Mouse (Mus musculus) left cerebral cortex, postnatal 14 days (tissue): Measurements from ENCODE around the gene Hist1h3c. TPM values are rescaled to one million over a fixed set of nuclear protein-coding genes. Genes with fewer than 3 reads are reported as not detected.
"Not testable (repeated sequence)": the region's sequence is repeated elsewhere in the genome, so short reads cannot be mapped to it uniquely, and the experiment has no call there.

Experiments
- DNase-seq, 2 experiments: peaks; one replicate each; pipeline ENCODE4 v3.0.0; 2021 to 2022; ENCODE audit warnings: low spot score in 2 of 2, mixed read lengths in 1 of 2
- intact Hi-C: fragments of 180-260 bp; cut with DNase I; formaldehyde crosslinking; loops from one replicate; pipeline ENCODE4 v1.15.1; 2025
- long read RNA-seq, 2 experiments: library from polyadenylated mRNA; stranded (forward); transcript quantifications; one replicate each; pipeline ENCODE4 v2.0.0; 2021
- total RNA-seq, 2 experiments: library from RNA; stranded (reverse); gene quantifications; 2 replicates each; pipeline ENCODE4 v1.2.3; 2021

Gene Hist1h3c
- 1 to 10 TPM; 6.8 to 7.2 TPM for total RNA-seq
- long read RNA-seq, experiment 1, result 0 reads
- long read RNA-seq, experiment 2, result 0 reads

DNA sequence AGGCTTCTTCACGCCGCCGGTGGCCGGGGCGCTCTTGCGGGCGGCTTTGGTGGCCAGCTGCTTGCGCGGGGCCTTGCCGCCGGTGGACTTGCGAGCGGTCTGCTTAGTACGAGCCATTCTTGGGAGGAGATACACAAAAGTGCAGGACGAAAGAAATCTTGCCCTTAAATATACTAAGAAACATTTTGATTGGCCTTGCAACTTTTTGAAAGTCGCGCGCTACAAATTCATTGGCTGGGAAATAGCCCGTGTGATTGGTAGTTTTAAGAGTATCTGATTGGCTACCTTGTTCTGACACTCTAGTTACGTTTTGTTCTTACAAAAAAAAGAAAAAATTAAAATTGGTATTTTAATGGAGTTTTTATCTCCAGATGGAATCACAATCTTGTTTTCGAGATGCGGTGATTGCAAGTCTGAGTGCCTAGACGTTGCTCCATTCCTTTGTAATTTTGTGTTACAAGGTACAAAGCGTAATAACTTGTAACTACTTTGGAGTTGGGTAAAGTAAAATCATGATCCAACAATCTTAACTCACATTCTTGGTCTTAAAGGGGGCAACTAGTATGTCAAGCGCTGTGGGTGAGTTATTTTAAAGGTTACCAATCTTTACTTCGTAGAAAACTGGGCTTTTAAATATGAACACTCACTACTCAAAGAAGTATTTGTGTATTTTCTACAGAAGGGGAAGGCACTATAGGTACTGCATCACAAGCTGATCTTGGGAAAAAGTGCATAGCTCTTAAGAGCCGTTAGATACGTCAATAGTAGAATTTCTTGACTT lies at the start of gene Hist1h3c:
Hist1h3c (minus strand) TSS at position 222 of the 781 bp plus-strand sequence.
- intact Hi-C loops, result loop anchor here (10.0 kb wide), 2 partner anchors 321 to 1701 kb away; partner anchors contain the start of genes Abt1, Hist1h2ag, Hist1h2bj and Hist1h4i
- peak; percentile 92 to 93 for DNase-seq

DNA sequence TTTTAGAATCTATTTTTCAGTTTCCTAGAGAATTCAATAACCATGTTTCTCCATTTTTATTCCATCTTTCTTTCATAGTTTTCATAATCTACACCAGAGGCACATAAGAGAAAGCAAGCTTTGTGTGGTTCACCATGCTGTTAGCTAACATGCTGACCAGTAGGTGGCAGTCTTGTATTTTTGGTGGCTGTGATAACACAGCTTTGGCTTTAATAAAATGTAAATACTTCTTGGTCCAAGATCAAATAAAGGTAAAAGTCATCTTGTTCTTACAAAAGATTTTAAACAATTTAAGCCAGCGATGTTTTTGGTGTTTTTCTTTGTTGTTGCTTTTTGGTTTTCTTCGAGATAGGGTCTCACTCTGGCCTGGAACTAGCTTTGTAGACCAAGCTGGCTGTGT lies 47.1 kb upstream of the Hist1h3c start:
- peak; percentile 69 to 77 for DNase-seq
- intact Hi-C loops, result loop anchor here (5.0 kb wide), 2 partner anchors 95 to 895 kb away; no protein-coding TSS in a partner anchor

DNA sequence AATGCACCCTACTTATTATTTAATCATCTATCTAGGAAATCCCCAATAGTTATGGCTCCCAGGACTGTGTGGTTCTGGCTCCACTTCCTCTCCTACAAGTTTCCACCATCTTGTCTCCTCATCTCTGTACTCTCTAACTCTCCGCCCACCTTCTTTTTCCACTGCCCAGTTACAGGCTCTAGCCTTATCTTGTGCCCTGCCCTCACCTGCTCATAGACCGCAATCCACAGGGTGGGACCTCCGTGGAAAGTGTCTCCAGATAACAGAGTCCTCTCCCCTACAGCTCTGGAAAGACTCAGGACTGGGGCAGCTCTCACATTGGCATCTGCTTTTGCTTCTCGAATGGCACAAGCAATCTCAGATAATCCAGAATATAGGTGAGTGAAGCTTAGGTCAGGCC lies 33.6 kb upstream of the Hist1h3c start:
- DNase-seq, result no peak
- intact Hi-C loops, result no loop called here

DNA sequence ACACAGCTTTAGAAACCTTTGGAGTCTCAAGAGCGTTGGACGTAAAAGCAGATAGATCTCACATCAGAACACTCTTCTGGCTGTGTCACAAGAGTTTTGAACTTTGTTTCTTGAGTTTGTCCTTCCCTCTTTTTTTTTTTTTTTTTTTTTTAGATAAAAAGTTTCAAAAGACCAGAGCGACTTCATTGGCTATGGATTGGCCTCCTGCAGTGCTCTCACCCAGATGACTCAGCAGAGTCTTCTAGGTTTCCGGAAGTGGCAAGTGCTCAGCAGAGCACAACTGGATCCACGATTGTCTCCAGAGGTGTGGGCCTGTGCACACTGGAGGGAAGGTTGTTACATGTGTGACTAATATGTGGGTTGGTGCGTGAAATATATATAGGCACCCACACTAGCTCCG lies 32.9 kb upstream of the Hist1h3c start:
- no peak for DNase-seq
- intact Hi-C loops, result no loop called here

DNA sequence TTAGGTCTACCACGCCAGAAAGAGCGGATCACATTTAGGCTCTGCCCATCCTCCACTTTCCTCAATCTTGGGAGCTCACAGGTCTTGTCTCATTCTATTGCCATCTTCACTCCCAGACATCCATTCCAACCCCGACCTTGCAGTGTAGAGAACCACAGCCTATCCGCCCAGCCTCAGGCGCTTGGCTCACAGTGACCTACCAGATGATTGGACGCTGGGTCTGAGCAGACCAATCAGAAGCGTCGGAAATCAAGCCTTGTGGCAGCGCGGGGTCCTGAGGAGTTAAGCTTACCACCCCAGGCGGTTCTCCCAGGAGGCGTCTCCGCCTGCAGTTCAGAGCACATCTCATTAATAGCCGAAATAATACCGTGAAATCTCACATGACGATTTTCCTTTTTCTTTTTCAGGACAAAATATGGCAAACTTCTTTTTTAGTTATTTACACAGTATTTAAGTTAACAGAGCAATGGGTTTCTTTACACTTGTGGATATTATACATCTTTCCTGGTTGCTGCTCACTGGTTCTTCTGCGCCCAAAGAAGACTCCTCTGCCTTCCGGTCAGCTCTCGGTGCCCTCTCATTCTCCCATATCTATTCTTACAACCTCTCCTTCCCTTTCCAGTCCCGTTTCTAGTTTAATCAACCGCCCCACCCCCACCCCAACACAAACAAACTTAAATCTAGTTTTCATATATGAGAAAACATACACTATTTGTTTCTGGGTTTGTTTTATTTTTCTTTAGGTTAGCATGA lies 27.3 kb upstream of the Hist1h3c start:
- intact Hi-C loops, result no loop called here
- DNase-seq, result peak in 1 of 2 experiments; percentile 59

DNA sequence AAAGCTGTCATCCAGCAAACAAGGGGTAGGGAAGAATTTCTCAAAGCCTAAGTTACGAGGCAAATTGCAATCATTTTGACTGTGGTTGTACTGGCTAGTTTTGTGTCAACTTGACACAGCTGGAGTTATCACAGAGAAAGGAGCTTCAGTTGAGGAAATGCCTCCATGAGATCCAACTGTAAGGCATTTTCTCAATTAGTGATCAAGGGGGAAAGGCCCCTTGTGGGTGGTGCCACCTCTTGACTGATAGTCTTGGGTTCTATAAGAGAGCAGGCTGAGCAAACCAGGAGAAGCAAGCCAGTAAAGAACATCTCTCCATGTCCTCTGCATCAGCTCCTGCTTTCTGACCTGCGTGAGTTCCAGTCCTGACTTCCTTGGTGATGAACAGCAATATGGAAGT lies 24.2 kb upstream of the Hist1h3c start, which contains the start of gene Trim38:
Trim38 (plus strand) TSS at position 301 of the 400 bp plus-strand sequence.
- intact Hi-C loops, DNase-seq: not testable (repeated sequence)

DNA sequence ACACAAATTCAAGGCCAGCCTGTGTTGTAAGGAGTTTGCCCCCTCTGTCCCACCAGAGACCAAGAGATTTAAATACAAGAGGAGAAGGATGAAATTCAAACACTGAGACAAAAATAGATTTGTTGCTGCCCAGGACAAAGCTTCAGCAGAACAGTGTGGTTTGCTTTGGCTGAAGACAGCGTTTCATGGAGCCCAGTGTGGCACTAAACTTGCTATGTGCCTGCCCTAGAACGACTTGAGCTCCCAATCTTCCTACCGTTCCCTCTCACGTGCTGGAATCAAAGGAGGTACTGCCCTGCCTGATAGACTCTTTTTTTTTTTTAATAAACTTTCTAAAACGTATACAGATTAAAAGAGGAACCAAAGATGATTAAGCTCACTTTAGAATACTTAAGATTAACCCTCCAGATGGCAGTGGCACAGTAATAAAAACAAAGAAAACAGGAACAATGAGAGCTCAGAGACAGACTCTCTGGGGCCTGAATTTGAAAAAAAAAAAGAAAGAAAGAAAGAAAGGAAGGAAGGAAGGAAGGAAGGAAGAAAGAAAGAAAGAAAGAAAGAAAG lies 23.5 kb upstream of the Hist1h3c start:
- intact Hi-C loops, result no loop called here
- DNase-seq, result no peak

DNA sequence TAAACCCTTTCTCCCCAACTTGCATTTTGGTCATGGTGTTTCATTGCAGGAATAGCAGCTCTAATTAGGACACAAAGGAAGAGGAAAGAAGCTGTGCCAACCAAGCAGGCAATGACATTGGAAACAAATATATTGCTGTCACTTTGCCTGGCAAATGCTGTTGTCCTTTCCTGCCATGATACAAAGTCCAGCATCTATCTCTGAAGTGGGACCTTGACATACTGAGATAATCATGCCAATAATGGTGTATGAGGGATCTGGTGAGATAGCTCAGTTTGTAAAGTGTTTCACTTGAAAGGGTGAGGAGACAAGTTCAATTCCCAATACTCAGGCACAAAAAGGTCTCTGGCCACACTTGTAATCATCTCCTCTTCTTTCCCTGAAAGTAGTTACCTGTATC lies 21.4 kb upstream of the Hist1h3c start:
- intact Hi-C loops, result no loop called here

DNA sequence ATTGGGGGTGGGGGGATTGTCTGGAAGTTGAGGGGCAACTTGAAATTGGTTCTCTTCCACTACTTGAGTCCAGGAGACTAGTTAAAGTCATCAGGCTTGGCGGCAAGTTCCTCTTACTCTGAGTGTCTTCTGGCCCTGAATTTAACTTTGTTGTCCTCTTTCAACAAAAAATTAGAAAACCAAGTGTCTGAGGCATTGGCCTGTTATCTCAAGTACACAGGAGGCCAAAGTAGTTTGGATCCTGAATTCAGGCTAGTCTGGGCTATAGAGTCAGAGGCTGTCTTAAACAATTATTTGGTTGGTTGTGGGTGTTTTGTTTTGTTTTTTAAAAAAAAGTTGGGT lies 19.7 kb upstream of the Hist1h3c start:
- no peak for DNase-seq
- intact Hi-C loops, result no loop called here

More for the DNA sequence above, 21.4 kb upstream of the Hist1h3c start:
- no peak for DNase-seq

DNA sequence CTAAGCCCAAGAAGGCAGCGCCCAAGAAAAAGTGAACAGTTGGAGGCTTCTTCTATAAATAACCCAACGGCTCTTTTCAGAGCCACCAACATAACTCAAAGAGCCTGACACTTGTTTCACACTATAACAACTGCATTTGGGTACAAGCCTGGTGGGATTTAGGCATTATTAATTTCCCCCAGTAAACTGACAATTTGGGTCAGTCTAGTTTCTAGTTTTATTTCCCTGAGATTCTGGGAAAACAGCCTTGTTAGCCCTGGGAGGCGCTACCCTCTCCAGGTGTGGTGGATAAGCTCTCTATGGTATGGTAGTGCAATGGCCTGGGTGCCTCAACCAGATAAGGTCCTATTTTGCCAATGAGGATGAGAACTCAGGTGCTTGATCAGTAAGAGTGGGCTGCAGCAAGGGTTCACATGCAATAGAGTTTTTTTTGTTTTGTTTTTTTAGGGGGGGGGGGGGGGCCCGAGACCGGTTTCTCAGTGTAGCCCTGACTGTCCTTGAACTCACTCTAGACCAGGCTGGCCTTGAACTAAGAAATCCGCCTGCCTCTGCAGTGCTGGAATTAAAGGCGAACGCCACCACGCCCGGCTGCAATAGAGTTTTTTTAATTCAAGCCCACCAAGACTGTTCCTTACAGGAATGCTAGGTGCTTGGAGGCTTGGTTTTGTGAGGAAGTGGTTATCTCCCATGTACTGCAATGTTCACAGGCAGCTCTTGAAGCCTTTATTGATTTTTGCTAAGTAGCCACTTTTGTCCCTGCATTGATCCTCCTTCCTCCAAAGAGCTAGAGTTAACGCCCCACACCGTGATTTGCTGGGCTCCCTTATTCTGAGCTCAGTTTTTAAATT lies 19.1 kb upstream of the Hist1h3c start:
- intact Hi-C loops, result no loop called here
- DNase-seq, result no peak

DNA sequence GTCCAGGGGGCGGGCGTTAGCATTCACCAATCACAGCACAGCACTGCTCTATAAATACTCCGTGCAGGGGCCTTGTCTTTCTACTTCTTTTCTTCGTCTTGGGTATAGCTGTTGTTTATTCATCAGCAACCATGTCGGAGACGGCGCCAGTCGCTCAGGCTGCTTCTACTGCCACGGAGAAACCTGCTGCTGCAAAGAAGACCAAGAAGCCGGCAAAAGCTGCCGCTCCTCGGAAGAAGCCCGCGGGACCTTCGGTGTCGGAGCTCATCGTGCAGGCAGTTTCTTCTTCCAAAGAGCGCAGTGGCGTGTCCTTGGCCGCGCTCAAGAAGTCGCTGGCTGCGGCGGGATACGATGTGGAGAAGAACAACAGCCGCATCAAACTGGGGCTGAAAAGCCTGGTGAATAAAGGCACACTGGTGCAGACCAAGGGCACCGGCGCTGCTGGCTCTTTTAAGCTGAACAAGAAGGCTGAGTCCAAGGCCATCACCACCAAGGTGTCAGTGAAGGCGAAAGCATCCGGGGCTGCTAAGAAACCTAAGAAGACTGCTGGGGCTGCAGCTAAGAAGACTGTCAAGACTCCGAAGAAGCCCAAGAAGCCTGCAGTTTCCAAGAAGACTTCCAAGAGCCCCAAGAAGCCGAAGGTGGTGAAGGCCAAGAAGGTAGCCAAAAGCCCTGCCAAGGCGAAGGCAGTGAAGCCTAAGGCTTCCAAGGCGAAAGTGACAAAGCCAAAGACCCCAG lies 18.4 kb upstream of the Hist1h3c start, which contains the start of gene Hist1h1a:
Hist1h1a (plus strand) TSS at position 81 of the 738 bp plus-strand sequence.
- DNase-seq, result peak; percentile 85 to 88
- intact Hi-C loops, result no loop called here

DNA sequence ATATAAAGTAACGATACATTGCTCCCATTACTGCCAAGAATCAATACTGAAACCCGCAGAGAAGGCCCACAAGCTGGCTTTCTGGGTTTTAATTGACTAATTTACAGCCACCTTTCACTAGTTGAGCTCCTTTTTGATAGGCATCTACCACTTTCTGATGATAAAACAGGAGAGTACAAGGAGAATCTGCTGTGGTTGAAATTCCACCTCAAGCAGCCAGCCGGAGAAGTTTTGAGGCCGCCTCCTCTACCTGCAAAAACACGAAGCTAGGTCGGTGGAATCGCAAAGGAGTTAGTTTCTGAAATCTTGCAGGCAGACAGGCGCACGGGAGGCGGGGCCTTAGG lies 17.8 kb upstream of the Hist1h3c start:
- intact Hi-C loops, result no loop called here
- no peak for DNase-seq

DNA sequence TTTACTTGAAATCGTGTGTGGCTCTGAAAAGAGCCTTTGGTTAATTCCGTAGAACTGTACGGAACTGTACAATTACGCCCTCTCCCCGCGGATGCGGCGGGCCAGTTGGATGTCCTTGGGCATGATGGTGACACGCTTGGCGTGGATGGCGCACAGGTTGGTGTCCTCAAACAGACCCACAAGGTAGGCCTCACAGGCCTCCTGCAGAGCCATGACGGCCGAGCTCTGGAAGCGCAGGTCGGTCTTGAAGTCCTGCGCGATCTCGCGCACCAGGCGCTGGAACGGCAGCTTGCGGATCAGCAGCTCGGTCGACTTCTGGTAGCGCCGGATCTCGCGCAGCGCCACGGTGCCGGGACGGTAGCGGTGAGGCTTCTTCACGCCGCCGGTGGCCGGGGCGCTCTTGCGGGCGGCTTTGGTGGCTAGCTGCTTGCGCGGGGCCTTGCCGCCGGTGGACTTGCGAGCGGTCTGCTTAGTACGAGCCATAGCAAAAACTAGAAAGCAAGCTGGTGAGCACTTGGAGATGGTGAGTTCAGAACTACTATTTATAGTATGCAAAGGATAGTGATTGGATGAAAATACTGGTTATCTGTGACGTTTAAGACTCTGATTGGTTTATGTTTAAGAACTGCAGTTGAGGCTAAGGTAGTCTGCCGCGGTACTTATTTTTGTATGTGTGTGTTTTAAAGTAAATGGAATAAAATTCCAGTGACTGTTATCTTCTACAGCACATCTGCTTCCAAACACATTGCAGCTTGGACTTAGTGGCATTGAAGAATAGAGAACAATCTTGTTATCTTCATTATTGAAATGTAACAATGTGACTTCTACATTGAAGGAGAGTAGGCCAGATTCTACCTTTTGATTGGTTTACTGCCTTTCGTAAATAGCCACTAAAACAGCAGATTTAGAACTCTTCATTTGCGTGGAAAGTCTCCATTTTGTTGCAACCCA lies 16.7 kb upstream of the Hist1h3c start, which contains the start of gene Hist1h3a:
Hist1h3a (minus strand) TSS at position 516 of the 951 bp plus-strand sequence.
- intact Hi-C loops, result not testable (repeated sequence)
- peak; percentile 60 to 91 for DNase-seq

DNA sequence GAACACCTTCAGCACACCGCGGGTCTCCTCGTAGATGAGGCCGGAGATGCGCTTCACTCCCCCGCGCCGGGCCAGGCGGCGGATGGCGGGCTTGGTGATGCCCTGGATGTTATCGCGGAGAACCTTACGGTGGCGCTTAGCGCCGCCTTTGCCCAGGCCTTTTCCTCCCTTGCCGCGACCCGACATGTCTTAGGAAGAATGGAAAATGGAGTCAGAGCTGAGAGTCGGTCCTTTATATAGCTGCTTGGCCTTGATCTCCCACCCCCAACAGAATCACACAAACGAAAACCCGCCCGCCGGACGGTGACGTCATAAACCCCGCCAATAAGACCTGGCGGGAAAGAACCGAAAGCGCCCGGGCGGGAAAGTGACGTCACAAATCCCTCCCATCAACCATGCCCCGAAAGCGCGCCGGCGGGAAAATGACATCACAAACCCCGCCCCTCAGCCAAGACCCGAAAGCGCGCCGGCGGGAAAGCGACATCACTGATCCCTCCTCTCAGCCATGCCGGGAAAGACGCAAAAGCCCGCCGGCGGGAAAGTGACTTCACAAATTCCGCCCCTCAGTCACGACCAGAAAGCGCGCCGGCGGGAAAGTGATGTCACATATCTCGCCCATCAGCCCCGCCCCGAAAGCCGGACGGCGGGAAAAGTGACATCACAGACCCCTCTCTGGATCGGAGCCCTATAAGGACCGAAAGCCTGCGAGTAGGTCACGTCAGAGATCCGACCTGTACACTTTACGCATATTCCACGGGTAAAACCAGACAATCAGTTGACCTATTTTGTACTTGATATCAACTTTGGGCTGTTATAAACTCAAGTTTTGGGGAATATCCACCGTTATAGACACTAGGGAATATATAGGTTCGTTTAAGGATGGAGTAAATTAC lies 15.8 kb upstream of the Hist1h3c start, which contains the start of gene Hist1h4a:
Hist1h4a (minus strand) TSS at position 259 of the 893 bp plus-strand sequence.
- intact Hi-C loops, result no loop called here
- DNase-seq, result peak; percentile 99

DNA sequence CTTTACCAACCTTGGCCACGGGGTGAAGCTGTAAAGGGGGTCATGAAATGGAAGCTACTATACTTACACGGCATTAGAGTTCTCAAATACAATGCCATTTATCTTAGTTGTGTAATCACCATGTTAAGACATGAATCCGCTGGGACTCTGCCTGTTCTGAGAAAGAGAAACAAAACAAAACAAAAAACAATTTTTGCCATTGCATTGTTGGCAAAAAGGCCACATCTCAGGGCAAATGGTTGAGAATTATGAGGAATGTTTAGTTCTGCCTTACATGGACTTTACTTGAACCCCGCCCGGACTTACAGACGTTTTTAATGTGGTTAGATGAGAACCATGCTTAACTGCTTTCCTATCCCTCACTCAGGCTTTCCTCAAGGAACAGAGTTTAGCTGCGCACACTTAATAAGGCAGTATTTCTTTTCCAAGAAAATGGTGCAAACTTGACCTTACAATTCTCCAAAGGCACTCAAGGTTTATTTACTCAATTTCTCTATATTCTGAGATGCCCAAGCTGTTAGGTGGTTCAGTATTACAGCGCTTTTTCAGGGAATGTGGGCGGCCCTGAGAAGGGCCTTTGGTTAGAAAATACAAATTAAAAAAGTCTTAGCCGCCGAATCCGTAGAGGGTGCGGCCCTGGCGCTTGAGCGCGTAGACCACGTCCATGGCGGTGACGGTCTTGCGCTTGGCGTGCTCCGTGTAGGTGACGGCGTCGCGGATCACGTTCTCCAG lies 15.0 kb upstream of the Hist1h3c start:
- DNase-seq, result peak in 1 of 2 experiments; percentile 48
- intact Hi-C loops, result no loop called here

DNA sequence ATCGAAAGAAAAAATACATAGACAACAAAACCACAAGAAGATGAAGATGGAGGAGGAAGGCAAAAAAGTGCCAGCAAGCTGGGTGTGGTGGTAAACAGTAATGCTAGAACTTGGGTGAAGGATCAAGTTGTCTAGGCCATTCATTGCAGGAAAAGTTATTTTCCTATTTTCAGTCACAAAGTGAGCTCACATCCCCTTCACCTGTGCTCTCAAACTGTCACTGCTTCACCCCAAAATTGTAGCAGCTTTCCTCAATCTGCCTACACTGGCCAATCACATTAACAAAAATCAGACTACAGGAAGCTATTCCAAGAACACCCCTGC lies 14.5 kb upstream of the Hist1h3c start:
- intact Hi-C loops, result no loop called here

More for the DNA sequence above, 14.5 kb upstream of the Hist1h3c start:
- no peak for DNase-seq
